Mouse (Mus musculus) E14TG2a.4 (cell line): Measurements from ENCODE around the gene Olfr122.

Experiments
- CTCF ChIP-seq: conservative IDR thresholded peaks from 2 replicates; pipeline ENCODE4 v1.5.1; 2014; ENCODE audit warnings: low read length
- NANOG ChIP-seq: IDR thresholded peaks from 2 replicates; pipeline ENCODE4 v1.6.1; 2014; ENCODE audit warnings: borderline replicate concordance, low read length, mixed read lengths
- POU5F1 ChIP-seq: IDR thresholded peaks from 2 replicates; pipeline ENCODE4 v1.6.1; 2014; ENCODE audit warnings: low read length, borderline replicate concordance

GRCm38 (mm10) chr17:37738070-37738469 lies 30.3 kb upstream of the Olfr122 start:
- TF ChIP-seq CTCF (no peak), NANOG (no peak), POU5F1 (no peak)
